ENCODE assay signal across 28 mouse cellular contexts in genomic region chr3:108966051-108966450, GRCm38 (mm10). TPM values are rescaled to one million over a fixed set of nuclear protein-coding genes. Genes with fewer than 3 reads are reported as not detected.
A peak's percentile ranks its signal among the peaks of the same experiment; 100 is the strongest.
DNase-seq lines count a peak whose midpoint lies in the region; ATAC-seq and TF ChIP-seq lines count a peak whose summit lies in the region.
"Had no signal": no experiment of that assay in that cellular context is flagged by ENCODE, and none has a peak within 500 bp of the region (broad histone marks: within the 10 kb centered on the region; RNA-seq: fewer than 3 reads in every experiment).

No protein-coding gene starts in this region.

- ATAC-seq in megakaryocyte, adult 5-6 weeks (ENCODE audit: poor library complexity, severe bottlenecking): no peak
- peak; percentile 24 for ATAC-seq in granulocyte monocyte progenitor cell, adult 5-6 weeks (replicated peaks; ENCODE audit: poor library complexity, severe bottlenecking)
- no peak for ATAC-seq in cerebellum, adult (ENCODE audit: insufficient number of reproducible peaks, low FRiP score, low TSS enrichment)
- ATAC-seq: forebrain, embryonic 14.5 days; forebrain, embryonic 16.5 days had no signal

- intact Hi-C loops in left cerebral cortex, adult 2 months (cut with DNase I): no loop called here

- no peak for TF ChIP-seq CTCF in left cerebral cortex, adult 2 months (IDR thresholded peaks at IDR 0.05)

- peaks cover 2% of the 10 kb centered on the region for H3K27me3 ChIP-seq in megakaryocyte, embryonic 14.5 days (replicated peaks)
- H3K27me3 ChIP-seq: embryonic facial prominence, embryonic 13.5 days; embryonic facial prominence, embryonic 15.5 days; forebrain, embryonic 12.5 days had no signal

- H3K27ac ChIP-seq in left cerebral cortex, adult 2 months: no peak overlapping the region
- H3K27ac ChIP-seq: embryonic facial prominence, embryonic 13.5 days; embryonic facial prominence, embryonic 15.5 days; forebrain, embryonic 10.5 days; forebrain, embryonic 12.5 days had no signal

- peaks cover 72% of the 10 kb centered on the region for H3K4me1 ChIP-seq in megakaryocyte, embryonic 14.5 days

- H3K36me3 ChIP-seq in megakaryocyte, embryonic 14.5 days (replicated peaks; ENCODE audit: low read length): peaks cover 20% of the 10 kb centered on the region
- H3K36me3 ChIP-seq: embryonic facial prominence, embryonic 15.5 days; forebrain, embryonic 10.5 days had no signal

- DNase-seq in 3T3-L1 (ENCODE audit: low read depth, low spot score) (peak; percentile 27), 416B (ENCODE audit: low read depth) (peak; percentile 52)
- DNase-seq in layer of hippocampus, postnatal 14 days (ENCODE audit: low spot score in 2 of 2): no peak
- DNase-seq in left cerebral cortex, adult 2 months (ENCODE audit: extremely low spot score in 1 of 2, low spot score in 2 of 2): no peak
- DNase-seq: adrenal gland, adult 2 months; adrenal gland, postnatal 10 days; adrenal gland, postnatal 25 days; cerebellum, adult 11-12 months; cerebellum, adult 2 months; cerebellum, adult 9-10 months; cerebellum, postnatal 10 days; cerebellum, postnatal 25 days; embryo, embryonic 11 days had no signal

- H3K4me3 ChIP-seq in megakaryocyte, embryonic 14.5 days (replicated peaks): peak overlapping the region; percentile 42
- H3K4me3 ChIP-seq in left cerebral cortex, adult 2 months: no peak overlapping the region
- H3K4me3 ChIP-seq: embryonic facial prominence, embryonic 13.5 days; embryonic facial prominence, embryonic 15.5 days; erythroblast, embryonic 14.5 days; forebrain, embryonic 10.5 days; forebrain, embryonic 12.5 days had no signal

- H3K9me3 ChIP-seq in megakaryocyte, embryonic 14.5 days: no peaks in the 10 kb centered on the region
- H3K9me3 ChIP-seq: embryonic facial prominence, embryonic 13.5 days; embryonic facial prominence, embryonic 15.5 days; forebrain, embryonic 10.5 days; forebrain, embryonic 12.5 days had no signal

RNA-seq across cellular contexts. Expression of gene Gm9857, which starts 25.8 kb away (rescaled TPM):
- polyA plus RNA-seq in megakaryocyte, embryonic 14.5 days (2012; ENCODE audit: insufficient read depth, low replicate concordance): 8.5 TPM in 1 of 2 replicates, not detected in the other
- not detected in 2 replicates for total RNA-seq in megakaryocyte, adult 5-6 weeks (2015)
- not detected in 2 replicates for total RNA-seq in megakaryocyte, adult 5-6 weeks (2017)
- total RNA-seq in granulocyte monocyte progenitor cell, adult 5-6 weeks (2014; fragmentation: Nextera tagmentation): not detected in 2 replicates
- total RNA-seq in granulocyte monocyte progenitor cell, adult 5-6 weeks (2017): not detected in 2 replicates
- total RNA-seq in layer of hippocampus, postnatal 14 days (2021): not detected
- not detected for total RNA-seq in left cerebral cortex, adult 2 months (2021)
- total RNA-seq: adrenal gland, adult 2 months; adrenal gland, postnatal 10 days; adrenal gland, postnatal 25 days; adrenal gland, postnatal 4 days; MEL had no signal
- polyA plus RNA-seq: adrenal gland, adult 2 months; C2C12; embryonic facial prominence, embryonic 11.5 days; embryonic facial prominence, embryonic 13.5 days; erythroblast, embryonic 14.5 days; forebrain, embryonic 10.5 days; forebrain, embryonic 12.5 days; forebrain, embryonic 14.5 days had no signal

RNA-seq across cellular contexts. Expression of gene Henmt1, which starts 26.4 kb away (rescaled TPM):
- polyA plus RNA-seq in megakaryocyte, embryonic 14.5 days (2012; ENCODE audit: insufficient read depth, low replicate concordance): not detected in 2 replicates
- 0.11 TPM in 1 of 2 replicates, not detected in the other for total RNA-seq in megakaryocyte, adult 5-6 weeks (2015)
- 0.45 TPM in 1 of 2 replicates, not detected in the other for total RNA-seq in megakaryocyte, adult 5-6 weeks (2017)
- total RNA-seq in granulocyte monocyte progenitor cell, adult 5-6 weeks (2014; fragmentation: Nextera tagmentation): not detected in 2 replicates
- not detected in 2 replicates for total RNA-seq in granulocyte monocyte progenitor cell, adult 5-6 weeks (2017)
- total RNA-seq in layer of hippocampus, postnatal 14 days (2021): 1 to 10 TPM; 2.0 to 2.2 TPM
- total RNA-seq in left cerebral cortex, adult 2 months (2021): 1 to 10 TPM; 2.1 to 2.3 TPM
- total RNA-seq: adrenal gland, adult 2 months; adrenal gland, postnatal 10 days; adrenal gland, postnatal 25 days; MEL had no signal
- polyA plus RNA-seq: adrenal gland, adult 2 months; erythroblast, embryonic 14.5 days had no signal

RNA-seq across cellular contexts. Expression of gene Prpf38b, which starts 54.5 kb away (rescaled TPM):
- 34.3 and 74.4 TPM in 2 replicates for polyA plus RNA-seq in megakaryocyte, embryonic 14.5 days (2012; ENCODE audit: insufficient read depth, low replicate concordance)
- total RNA-seq in megakaryocyte, adult 5-6 weeks (2015): 108 and 110 TPM in 2 replicates
- 197 and 206 TPM in 2 replicates for total RNA-seq in megakaryocyte, adult 5-6 weeks (2017)
- total RNA-seq in granulocyte monocyte progenitor cell, adult 5-6 weeks (2014; fragmentation: Nextera tagmentation): 113 and 174 TPM in 2 replicates
- 211 and 237 TPM in 2 replicates for total RNA-seq in granulocyte monocyte progenitor cell, adult 5-6 weeks (2017)
- total RNA-seq in layer of hippocampus, postnatal 14 days (2021): 10 to 100 TPM; 46.4 to 52.6 TPM
- 10 to 100 TPM; 43.9 to 53.2 TPM for total RNA-seq in left cerebral cortex, adult 2 months (2021)

Comparison
In these comparisons a context has a peak if more than half of its experiments do, and no peak if none do; other contexts are left out.
1. DNase-seq: peak in 3T3-L1 (single experiment) and 416B (single experiment); none in layer of hippocampus, postnatal 14 days (0 of 2) and left cerebral cortex, adult 2 months (0 of 2).